Mouse (Mus musculus) CD8-positive naive resting alpha-beta T cell, adult 2 months (primary cell): ENCODE results near the gene Mettl26.

Experiments
- DNase-seq, 2 experiments: peaks; one replicate each; pipeline ENCODE4 v3.0.0; 2022; ENCODE audit warnings: low read depth in 2 of 2, low spot score in 2 of 2

Gene Mettl26

DNA sequence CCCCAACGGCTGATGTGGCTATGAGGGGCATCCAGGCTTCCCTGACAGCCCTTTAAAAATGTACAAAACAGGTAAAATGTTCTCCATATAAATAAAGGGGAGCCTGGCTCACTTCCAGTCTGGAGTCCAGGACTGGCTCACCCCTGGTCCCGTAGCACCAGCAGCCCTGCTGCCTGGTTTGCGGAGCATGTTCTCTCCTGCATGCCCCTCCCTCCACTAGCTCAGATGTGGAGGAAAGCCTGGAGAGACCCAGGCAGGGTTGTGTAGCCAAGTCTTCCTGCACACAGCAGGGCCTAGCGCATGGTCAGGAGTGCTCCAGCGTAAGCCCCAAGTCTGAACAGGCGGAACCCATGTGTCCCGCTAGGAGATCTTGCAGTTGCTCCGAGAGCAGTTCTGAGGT lies 8.4 kb downstream of the Mettl26 start:
- no peak for DNase-seq

DNA sequence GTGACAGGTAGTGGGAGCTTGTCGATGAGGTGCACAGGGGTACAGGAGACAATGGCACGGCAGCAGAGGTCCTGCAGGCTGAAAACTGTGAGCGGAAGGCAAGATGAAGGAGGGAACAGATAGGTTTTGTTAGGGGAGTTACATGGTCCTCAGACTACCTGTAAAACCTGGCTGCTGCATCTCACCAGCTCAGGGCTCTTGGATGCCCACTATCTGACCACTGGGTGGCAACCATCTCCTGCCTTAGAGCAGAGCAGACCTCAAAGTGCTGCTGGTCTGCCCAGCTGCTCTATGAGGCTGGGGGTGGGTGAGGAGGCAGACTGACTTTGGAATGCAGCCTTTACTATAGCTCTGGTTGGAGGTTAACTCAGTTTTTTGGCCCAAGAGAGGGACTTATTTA lies 8.9 kb downstream of the Mettl26 start:
- DNase-seq: no peak

DNA sequence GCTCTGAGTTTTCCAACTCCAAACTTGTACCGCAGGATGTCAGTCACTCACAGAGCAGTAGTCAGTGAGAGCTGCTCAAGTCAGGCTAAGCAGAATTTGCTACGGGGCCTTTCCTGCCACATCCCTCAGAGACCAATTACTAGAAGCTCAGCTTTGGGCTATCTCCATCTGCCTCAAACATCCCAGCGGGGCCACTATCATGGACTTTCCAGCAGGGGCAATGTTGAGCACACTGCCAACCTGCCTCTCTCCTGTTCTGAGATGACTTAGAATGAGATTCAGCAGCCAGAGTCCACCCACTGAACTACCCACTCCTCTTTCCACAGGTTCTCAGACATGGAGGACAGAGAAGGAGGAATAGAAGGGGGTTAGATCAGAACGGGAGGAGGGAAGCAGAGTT lies 10.8 kb downstream of the Mettl26 start:
- no peak for DNase-seq

DNA sequence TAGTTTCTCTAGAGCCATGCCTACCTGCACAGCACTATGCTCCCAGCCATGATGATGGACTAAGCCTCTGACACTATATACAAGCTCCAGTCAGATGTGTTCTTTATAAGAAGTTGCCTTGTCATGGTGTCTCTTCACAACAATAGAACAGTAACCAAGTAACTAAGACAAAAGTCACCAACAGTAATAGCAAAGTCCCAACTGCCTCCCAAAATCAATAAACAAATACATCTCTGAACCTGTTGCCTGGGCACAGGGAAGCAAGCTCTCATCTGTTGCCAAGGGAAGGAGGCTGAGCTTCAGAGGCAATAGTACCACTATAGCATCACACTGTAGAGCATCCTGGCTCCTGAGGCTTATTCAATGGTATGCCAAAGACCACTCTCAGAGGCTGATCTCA lies 11.9 kb downstream of the Mettl26 start:
- no peak for DNase-seq

DNA sequence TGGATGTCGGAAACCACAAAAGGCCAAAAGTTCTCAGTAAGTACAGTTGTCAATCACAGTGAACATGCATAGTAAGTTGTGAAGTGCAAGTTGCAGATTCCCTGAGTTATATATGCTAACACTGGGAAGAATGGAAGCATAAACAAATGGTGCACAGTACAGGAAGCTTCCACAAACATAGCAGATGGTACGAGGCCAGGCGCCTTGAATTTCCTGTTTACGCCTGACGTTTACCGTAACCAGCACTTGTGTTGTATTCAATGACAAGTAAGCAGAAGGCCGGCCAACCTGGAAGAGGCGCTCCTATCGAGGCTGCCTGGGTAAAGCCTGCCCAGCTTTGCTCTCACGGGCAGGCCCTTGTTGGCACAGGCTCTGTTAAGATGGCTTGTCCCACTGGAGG lies 12.6 kb downstream of the Mettl26 start:
- DNase-seq: no peak

DNA sequence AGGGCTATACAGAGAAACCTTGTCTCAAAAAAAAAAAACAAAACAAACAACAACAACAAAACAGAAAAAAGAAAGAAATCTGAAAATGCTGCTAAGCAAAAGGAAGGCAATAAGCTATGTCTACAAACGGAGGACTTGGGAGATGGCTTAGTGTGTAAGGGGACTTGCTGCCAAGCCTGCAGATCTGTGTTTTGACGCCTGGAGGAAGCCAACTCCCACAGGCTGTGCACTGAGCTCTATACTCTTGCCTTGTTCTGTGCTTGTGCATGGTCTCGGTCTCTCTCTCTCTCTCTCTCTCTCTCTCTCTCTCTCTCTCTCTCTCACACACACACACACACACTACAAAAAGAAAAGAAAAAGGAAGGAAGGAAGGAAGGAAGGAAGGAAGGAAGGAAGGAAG lies 14.0 kb downstream of the Mettl26 start:
- no peak for DNase-seq

DNA sequence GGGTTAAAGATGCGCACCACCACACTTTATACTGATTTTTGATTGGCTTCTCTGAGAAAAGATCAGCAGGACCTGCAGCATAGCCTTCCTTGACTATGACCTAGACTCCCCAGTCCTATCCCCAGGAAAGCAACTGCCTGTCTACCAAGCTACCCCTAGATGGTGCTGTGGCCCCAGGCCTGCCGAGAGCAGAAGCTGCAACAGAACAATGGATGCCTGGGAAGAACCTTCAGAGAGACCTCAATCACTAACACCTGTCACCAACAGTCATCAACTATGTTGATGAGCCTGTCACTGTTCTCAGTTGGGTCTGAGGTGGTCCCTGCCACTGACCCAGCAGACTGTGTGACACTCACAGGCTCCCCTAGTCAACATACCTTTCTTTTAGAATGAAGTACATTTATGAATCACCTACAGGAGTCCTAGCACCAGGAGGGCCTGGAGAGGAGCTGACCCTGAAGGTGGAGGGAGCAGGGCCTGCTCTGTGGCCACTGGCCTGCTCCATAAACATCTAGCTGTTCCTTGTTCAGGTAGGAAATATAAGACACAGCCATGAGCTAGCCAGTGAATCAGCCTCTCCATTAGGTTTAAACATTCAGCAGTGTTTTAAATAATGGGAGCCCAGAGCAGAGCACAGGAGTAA lies 19.2 kb downstream of the Mettl26 start:
- DNase-seq: peak; percentile 58 to 63

DNA sequence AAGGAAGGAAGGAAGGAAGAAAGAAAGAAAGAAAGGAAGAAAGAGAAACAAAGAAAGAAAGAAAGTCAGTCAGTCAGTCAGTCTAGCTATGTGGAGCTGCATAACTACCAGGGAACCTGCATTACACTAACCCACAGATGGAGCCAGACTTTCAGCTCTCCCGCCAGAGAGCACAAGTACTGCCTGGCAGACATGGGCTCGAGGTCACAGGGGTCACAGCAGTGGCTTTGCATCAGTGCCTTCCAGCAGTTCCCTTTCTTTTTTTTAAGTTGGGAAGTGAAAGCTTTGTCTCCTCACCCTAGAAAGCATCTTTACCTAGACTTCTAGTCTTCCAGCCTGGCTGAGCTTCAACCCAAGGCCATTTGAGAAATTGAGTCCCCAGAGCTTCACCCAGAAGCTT lies 20.5 kb downstream of the Mettl26 start:
- DNase-seq: no peak

DNA sequence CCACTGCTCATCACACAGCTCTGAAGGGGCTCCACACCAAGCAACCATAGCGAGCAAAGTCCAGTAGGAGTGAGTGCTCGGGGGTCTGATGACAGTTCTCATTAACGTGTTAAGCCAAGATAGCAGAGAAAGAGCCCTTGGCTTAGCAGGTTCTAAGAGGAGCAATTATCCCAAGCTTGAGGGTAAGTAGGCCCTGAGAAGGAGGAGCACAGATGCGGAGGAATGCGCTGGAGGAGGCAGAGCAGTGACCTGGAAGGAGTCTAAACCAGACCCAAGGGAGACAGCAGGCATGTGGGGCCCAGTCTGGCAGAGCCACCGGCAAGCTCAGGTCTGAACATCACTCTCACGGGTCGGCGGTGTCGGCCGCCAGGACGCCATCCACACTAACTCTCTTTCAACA lies 21.0 kb downstream of the Mettl26 start:
- no peak for DNase-seq

DNA sequence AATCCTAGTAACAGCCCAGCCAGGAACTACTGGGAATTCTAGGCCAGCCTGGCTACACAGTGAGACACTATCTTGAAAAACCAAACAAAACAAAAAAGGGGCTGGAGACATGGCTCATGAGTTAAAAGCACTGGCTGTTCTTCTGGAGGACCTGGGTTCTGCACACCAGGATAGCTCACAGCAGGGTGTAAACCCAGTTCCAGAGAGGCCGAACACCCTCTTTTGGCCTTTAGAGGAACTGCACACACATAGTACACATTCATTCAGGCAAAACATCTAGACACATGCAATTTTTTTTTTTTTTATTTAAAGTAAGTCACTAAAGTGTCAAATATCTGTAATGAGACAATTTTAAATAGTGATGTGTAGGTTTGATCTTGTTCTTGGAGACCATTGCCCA lies 25.3 kb downstream of the Mettl26 start:
- DNase-seq: no peak

DNA sequence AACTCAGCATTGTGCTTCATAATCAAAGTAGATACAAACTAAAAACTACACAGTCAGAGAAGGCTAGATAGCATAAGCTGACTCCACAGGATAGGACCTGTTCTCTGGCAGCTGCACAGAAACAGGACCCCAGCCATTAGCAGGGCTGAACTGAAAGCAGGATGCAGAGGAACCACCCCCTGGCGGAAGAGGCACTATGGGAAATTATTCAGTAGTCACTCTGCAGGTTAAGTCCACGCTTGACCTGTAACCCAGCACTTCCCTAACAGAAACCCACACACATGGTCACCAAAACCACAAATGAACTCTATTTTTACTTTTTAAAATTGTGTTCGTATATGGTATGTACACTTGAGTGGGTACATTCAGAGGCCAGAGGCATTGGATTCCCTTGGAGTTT lies 28.2 kb downstream of the Mettl26 start:
- no peak for DNase-seq

DNA sequence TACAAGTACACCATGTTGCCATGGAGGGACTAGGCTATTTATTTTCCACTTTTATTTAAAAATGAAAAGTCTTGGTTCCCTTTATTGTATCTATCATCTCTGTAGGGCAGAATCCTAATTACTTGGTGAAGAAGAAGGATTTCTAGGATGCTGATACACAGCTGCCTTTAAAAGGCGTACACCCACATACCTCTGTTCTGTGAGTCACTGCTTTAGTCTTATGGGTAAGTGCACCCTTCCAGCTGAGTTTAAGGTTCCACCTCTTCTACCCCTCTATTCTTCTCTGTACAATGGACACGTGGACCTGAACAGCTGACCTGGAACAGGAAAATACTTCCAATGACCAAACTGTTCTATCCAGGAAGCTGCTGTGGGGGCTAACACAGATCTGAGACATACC lies 32.8 kb downstream of the Mettl26 start:
- no peak for DNase-seq

DNA sequence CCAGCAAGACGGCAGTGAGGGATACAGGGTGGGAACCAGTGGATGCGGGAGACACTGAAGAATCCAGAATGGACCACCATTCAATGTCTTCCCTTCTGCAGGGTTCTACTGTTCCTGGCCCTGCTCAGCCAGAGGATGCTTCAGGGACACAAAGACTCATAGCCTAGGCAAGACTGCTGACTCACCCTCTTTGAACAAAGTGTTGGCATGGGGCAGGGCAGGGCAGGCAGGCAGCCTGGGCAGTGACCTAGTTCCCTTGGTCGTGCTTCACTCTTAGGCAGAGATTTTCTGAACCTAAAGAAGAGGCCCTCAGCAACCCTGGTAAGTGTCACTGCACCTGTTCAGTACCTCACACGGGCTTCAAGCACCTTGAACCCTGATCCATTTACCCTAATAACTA lies 36.9 kb downstream of the Mettl26 start:
- no peak for DNase-seq

DNA sequence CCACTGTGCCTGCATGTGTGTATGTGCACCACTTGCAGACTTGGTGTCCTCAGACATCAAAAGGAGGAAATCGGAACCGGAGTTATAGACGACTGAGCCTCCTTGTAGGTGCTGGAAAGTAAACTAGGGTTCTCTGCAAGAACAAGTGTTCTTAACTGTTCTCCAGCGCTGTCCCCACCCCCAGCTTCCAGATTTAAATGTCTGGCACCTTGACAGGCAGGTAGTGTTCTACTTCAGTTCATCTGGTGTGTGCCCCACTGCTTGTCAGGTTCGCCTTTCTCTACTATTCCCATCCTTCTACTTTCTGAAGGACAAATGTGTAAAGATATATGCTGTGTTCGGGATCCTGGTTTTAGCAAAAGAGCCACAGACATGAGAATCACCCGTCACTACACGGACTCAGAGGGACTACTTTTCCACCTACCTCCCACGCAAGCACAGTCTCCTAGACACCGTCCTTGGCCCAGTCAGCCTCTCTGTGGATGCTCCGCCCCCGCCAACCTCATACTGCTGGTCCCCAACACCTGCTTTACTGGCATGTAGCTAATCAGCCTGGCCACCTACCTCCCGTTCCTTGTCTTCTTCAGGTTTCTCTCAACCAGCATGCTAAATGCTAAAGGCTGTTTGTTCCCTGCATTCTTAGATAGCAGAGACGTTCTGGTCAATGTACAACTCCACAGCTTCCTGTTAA lies 38.5 kb downstream of the Mettl26 start:
- no peak for DNase-seq

DNA sequence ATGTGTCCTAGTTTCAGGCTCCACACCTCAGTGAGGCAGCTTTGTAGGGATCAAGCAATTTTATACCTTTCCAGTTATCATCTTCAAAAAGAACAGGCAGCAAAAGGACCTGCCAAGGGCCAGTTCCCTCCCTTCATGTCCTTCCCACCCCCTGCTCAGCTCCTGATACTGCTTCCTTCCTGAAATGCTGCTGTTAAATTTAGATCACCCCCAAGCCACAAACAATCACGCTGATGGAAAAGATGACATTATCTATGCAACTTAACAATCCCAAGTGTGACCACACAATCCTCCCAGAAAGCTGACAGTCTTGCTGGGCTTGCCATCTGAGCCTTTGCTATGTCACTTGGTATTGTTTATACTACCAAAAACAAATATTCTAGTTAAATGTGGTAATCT lies 39.0 kb downstream of the Mettl26 start:
- no peak for DNase-seq

DNA sequence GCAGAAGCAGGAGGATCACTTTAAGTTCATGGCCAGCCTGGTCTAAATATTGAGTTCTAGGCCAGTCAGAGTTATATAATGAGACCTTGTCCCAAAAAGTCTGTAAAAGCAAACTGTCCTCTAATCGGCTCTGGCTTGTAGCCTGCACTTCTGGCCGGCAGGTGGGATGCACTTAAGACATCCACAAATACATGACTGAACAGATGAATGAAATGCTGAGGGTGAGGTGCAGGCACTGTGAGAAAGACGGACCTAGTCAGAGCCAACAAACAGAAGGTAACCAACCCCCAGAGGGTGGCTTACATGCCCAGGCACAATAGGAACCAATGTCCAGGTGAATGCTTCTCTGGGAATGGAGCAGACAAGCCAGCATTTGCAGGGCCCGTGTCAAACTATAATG lies 39.4 kb downstream of the Mettl26 start:
- DNase-seq: no peak

DNA sequence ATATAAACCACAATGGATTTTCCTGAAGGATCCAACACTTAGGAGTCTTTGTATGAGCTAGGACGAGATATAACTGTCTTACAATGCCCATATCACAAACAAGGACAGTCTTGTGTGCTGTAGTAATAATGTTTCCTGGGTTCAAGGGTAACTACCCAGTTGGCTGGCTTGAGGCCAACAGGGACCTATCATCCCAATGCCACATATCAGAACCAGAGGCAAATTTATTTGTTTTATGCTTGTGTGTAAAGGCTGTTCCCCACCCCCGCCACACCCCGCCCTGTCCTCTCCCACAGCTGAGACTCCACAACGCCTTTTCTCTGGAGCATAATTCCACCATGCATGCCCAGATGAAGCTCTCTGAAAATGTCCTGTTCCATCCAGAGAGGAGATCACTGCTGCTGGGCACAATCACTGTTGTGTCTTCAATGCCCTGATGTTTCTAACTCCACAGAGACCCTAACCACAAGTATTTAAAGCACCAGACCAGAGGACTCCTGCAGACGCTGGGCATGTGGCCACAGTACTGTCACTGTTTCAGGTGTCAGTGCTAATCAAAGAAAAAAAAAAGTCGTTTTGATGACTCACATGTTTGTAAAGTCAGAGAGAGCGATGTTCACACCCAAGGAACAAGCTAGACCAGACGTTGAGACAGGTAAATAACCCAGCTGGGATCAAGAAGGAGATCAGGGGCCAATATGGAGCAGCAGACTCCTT lies 42.2 kb downstream of the Mettl26 start:
- DNase-seq: no peak

DNA sequence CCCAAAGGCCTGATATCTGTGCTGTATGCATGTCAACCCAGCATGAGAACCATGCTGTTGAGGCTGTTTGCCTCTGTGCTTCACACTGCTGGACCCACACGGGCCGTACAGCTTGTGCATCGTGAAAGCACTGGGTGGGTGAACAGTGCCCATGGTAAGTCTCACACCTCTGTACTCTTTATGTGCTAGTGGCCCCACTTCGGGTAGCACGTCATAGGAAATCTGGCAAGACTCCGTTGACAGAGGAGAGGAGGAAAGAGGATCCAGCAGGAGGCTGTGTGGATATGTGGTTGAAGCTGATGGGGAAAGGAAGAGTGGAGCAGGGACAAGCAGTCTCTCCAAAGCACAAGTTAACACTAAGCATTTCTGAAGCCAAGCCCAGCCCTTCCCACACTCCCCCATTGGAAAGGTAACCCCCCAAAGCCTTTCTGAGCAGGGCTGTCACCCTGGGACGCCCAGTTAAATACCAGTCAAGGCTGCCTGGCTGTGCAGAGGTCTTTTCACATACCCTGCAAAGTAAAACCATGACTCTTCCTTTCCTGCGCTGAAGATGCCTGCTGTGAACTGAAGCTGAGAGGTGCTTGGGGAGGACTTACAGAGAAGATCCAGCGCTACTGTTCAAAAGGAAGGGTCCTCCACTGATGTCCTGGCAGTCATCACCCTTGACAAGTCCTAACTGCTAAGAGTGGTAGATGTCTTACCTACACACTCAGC lies 43.3 kb downstream of the Mettl26 start:
- DNase-seq: no peak

DNA sequence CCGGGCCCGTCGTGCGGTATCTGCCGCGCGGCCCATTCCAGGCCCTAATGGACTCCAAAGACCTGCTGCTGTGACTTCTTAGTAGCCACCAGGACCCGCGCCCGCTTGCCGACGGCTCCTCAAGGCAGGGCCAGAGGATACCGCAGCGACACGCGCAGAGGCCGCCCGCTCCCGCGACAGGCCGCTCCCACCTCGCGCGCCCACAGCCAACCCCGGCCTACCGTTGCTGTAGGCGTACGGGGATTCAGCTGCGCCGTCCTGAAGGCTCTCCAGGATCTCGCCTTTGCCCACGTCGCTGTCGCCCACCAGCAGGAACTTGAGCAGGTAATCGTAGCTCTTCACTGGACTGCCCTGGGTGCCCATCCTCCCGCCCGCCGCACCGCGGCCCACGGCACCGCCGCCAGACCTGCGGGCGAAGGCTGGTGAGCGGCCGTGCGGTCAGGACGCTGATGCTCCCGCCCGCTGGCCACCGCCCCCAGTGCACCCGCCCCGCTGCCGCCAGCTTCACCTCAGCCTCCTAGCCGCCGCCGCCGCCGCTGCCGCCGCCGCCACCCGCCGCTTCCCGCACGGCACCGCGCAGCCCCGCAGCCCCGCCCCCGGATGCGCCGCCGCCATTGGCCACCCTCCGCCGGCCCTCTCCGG lies 44.4 kb downstream of the Mettl26 start, which contains the start of gene Rab40c:
Gene Rab40c, minus strand, starts transcription at position 584 of the 642 bp plus-strand sequence.
- no peak for DNase-seq

DNA sequence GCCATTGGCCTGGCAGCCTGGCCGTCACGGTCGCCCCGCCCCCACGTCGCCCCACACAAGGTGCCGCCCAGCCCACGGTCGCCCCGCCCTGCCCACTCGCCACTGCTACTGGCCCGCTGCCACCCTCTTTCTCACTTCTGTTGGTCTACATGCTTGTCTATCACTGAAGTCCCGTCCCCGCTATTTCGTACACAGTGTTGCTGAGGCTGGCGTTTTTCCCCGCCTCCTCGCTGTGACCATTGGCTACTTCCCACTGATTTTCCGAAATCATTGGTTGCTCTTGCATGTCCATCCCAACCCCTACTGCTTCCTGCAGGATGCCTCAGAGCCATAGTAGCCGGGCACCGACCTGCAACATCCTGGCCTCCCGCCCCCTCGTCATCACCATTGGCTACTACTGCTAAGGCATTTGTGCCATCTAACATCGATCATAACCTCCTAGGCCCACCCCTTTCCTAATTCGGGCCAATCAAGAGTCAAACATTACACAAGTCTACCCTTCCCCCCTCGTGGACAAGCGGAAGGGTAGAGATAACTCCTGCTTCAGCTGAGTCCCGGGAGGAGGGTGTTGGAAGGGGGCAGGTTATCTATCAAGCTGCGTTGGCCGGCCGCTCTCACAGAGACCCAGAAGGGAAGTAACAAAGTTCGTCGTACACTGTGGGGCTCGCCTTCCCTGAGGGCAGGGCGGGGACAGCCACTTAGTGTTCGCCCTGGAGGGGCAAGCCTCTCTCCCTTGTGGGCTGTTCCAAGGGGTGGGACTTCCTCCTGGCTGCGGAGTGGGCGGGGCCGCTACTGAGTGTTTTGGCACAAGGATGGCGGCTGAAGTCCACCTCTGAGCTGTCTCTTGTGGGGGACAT lies 45.1 kb downstream of the Mettl26 start:
- peak; percentile 98 to 99 for DNase-seq
